Mouse (Mus musculus) NIH3T3 (cell line): ENCODE data around the gene Crabp2.

ENCODE experiments used
- DNase-seq: peaks from one replicate; pipeline ENCODE4 v3.0.0-alpha.2; 2012; ENCODE audit warnings: low read depth

Crabp2 gene

GRCm38 (mm10) chr3:87985505-87986320, 37.2 kb downstream of the Crabp2 start:
- DNase-seq = peak; percentile 61

GRCm38 (mm10) chr3:87986868-87987267, 38.4 kb downstream of the Crabp2 start:
- peak; percentile 97 for DNase-seq

GRCm38 (mm10) chr3:87987633-87988032, 39.2 kb downstream of the Crabp2 start:
- no peak for DNase-seq

- no peak for DNase-seq
These were observed 39.6 kb downstream of the Crabp2 start for GRCm38 (mm10) chr3:87988068-87988467.

- DNase-seq = no peak
These were observed 41.5 kb downstream of the Crabp2 start for GRCm38 (mm10) chr3:87989935-87990334.

- DNase-seq = peak; percentile 79
These were observed 45.0 kb downstream of the Crabp2 start for GRCm38 (mm10) chr3:87993436-87993835.

- no peak for DNase-seq
These were observed 46.9 kb downstream of the Crabp2 start for GRCm38 (mm10) chr3:87995331-87995730.

- DNase-seq = no peak
These were observed 47.9 kb downstream of the Crabp2 start for GRCm38 (mm10) chr3:87996401-87996800.

- peak; percentile 56 for DNase-seq
These were observed 48.6 kb downstream of the Crabp2 start for GRCm38 (mm10) chr3:87996971-87997614.

GRCm38 (mm10) chr3:87998747-87999146, 50.3 kb downstream of the Crabp2 start:
- no peak for DNase-seq

- no peak for DNase-seq
These were observed 50.9 kb downstream of the Crabp2 start for GRCm38 (mm10) chr3:87999243-87999895.

GRCm38 (mm10) chr3:88000181-88000580, 51.7 kb downstream of the Crabp2 start, which contains the start of gene Bcan:
Bcan (minus strand) TSS chr3:88000230.
- no peak for DNase-seq

GRCm38 (mm10) chr3:88000816-88001595, 52.5 kb downstream of the Crabp2 start:
- DNase-seq = no peak

GRCm38 (mm10) chr3:88002291-88002976, 54.0 kb downstream of the Crabp2 start:
- DNase-seq = peak; percentile 64
